Mouse (Mus musculus) forebrain, embryonic 10.5 days (tissue): ENCODE results near the gene Hnrnph3. TPM values are rescaled to one million over a fixed set of nuclear protein-coding genes. Genes with fewer than 3 reads are reported as not detected.

Source experiments
- polyA plus RNA-seq: library from polyadenylated mRNA; unstranded; fragments of >200 nt; fragmentation: Nextera tagmentation; extraction: Ambion mirVana; gene quantifications from 2 replicates; pipeline ENCODE4 v1.2.1, GENCODE M21; 2016

The Hnrnph3 gene
- polyA plus RNA-seq, 1 experiment from 2014 or later, result 221 TPM

Other genes starting within 250 kb of the Hnrnph3 start
- gene Ccar1, start 231.9 kb downstream of the Hnrnph3 start, polyA plus RNA-seq, result 165 and 178 TPM in 2 replicates
- 30.6 and 33.1 TPM in 2 replicates for gene Tet1, start 115.2 kb downstream of the Hnrnph3 start, polyA plus RNA-seq
- 10.7 and 11.9 TPM in 2 replicates for gene Slc25a16, start 103.6 kb downstream of the Hnrnph3 start, polyA plus RNA-seq
- 40.5 and 41.3 TPM in 2 replicates for gene Dna2, start 77.2 kb downstream of the Hnrnph3 start, polyA plus RNA-seq
- 26.5 and 28.7 TPM in 2 replicates for gene Rufy2, start 44.0 kb downstream of the Hnrnph3 start, polyA plus RNA-seq
- gene Pbld2, start 98 bp upstream of the Hnrnph3 start, polyA plus RNA-seq, result 0.76 and 0.93 TPM in 2 replicates
- gene Pbld1, start 35.9 kb upstream of the Hnrnph3 start, polyA plus RNA-seq, result 1.5 and 1.8 TPM in 2 replicates
- 0.55 and 0.73 TPM in 2 replicates for gene Atoh7, start 75.4 kb upstream of the Hnrnph3 start, polyA plus RNA-seq
- gene Mypn, start 179.7 kb upstream of the Hnrnph3 start, polyA plus RNA-seq, result 0.05 and 0.11 TPM in 2 replicates
- 50.0 and 54.0 TPM in 2 replicates for gene Herc4, start 219.6 kb upstream of the Hnrnph3 start, polyA plus RNA-seq